Mouse (Mus musculus) A20 (cell line): ENCODE results near the gene S100b.
A peak's percentile ranks its signal among the peaks of the same experiment; 100 is the strongest.

Source experiments
- DNase-seq: peaks from one replicate; pipeline ENCODE4 v3.0.0-alpha.2; 2011; ENCODE audit warnings: low read depth, low spot score

S100b gene

DNA sequence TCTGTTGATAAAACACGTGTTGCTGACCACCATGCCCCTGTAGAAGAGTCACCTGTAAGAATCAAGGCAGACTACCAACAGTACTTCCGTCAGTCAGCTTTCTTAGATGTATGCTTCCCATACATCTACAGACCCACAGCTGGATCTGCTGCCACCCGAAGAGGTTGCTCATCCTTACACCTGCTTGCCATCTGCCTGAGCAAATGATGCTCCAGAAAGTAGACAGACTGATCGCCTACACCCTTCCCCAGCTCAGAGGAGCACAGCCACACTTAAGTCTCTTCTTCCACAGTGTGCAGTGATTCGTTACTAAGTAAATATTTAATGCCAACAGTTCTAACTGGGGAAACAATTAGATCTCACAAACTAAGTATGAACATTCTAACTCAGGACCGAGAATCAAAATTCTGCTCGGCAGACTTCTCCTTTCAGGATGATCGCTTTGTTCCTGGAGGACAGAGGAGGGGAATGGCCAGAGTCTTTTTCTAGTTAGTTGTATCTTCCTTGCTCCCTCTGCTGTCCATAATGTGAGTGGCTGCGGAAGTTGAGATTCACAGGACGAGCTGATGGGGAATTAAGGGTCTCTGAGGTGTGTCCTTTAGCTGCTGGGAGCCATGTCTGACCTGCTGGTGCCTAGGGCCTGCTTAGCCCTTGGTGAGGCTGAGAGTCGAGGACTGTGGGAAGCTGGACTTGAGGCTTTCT is 6.9 kb downstream of the S100b start:
- peak; percentile 8 for DNase-seq

- DNase-seq, result no peak
Measured at GRCm38 (mm10) chr10:76261447-76261846, 7.8 kb downstream of the S100b start.

DNA sequence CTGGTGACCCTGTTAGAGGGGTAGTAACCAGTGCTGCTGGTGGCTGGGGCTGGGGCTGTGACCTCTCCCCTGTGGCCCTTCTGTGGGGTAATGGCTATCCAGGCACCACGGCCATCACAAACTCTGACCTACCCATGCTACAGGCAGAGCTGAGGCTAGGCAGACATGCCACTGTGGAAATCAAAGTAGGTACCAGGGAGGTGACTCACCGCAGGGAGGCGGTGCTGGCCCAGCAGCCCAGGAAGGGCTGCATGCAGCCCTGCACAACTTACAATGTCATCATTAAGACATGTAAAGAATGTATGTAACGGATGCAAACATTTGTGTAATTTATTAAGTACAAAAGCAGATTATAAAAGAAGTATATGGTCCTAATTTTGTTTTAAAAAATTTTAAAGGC is 8.8 kb downstream of the S100b start:
- no peak for DNase-seq

GRCm38 (mm10) chr10:76271238-76271637 is 17.6 kb downstream of the S100b start:
- peak; percentile 39 for DNase-seq

- no peak for DNase-seq
Measured at GRCm38 (mm10) chr10:76275256-76275655, 21.6 kb downstream of the S100b start.

DNA sequence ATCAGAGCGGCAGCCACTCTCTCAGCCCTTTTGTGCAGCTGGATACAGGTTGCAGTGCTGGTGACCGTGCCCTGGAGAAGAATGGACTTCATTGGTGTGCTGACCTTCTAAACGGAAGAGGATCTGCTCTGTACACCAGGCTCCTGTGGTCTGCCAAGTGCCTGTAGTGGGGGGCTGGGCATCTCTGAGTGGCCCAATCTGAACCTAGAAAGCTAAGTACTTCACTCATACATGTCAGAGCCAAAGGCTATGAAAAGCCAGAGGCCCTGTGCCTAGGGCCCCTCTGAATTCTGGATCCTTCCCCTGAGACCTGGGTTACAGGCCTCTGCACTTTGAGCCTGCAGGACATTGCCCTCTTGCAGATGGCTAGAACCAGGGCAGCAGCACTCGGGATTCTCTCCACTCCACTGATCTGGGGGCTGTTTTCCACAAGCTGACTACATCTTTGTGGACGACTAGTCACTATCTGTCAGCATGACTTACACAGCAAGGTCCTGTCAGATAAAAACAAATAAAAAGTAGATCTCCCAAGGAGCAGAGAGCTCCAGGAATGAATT is 25.0 kb downstream of the S100b start:
- no peak for DNase-seq

DNA sequence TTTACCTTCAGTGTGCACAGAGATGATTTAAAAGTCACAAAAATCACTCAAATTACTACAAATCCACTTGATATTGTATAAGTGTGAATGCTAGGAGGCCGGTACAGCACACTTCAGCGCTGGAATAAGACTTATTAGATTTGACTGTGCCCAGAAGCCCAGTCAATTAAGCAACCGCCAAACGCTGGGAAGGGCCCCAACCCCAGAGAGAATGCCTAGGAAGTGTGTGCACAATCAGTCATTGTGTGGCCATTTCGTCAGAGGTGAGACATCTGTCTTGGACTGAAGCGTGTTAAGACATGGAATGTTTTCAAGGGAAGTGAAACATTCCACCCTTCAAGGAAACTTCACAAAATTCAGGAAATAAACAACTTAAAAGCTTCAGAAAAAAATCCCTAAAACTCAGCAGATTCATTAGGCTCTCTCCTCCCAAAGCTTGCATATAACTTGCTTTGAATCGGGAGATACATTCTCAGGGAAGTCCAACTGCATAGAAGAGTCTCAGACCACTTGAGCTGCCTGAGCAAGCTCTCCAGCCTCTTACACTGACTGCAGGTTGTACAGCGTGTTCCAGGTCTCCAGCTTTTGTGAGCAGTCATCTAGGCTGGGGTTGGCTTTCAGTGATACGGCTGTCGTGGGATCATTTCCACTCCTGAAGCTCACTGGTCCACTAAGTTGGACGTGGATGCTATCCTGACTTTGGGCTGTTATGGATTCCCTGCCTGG is 34.8 kb downstream of the S100b start:
- DNase-seq, result no peak

DNA sequence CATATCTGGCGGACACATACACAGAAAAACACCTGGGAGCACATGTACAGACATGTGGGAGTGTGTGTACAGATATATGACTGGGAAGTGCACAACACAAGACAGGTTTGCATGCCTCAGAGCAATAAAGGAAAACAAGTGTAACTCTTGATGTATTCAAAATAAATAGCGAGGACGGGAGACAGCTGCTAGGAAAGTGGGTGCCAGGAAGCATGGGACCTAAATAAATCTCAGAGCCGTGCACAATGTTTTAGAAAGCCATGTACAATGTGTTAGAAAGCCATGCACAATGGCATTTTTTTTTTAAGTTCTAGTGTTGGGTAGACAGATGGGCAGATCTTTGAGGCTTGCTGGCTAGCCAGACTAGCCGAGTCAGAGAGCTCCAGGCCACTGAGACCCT is 35.4 kb downstream of the S100b start:
- DNase-seq, result no peak

- DNase-seq, result no peak
Measured at GRCm38 (mm10) chr10:76289936-76290671, 36.5 kb downstream of the S100b start.

- DNase-seq, result no peak
Measured at GRCm38 (mm10) chr10:76293222-76293621, 39.6 kb downstream of the S100b start.

DNA sequence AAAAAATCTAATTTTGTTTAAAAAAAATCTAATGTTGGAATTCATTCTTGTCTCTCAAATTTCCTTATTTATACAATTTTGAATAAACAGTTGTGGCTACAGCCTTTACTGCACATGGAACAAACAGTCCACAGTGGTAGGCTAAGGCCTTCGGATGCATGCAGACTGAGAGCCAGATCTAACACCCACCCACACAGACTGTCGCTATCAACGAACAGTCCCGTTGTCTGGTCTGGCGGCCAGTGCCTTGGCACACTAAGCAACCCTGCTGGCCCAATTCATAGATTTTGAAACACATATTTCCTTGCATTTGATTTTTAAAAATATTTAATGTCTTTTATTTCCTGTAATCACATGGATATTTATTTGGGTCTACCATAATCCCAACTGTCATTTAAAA is 46.5 kb downstream of the S100b start:
- no peak for DNase-seq

DNA sequence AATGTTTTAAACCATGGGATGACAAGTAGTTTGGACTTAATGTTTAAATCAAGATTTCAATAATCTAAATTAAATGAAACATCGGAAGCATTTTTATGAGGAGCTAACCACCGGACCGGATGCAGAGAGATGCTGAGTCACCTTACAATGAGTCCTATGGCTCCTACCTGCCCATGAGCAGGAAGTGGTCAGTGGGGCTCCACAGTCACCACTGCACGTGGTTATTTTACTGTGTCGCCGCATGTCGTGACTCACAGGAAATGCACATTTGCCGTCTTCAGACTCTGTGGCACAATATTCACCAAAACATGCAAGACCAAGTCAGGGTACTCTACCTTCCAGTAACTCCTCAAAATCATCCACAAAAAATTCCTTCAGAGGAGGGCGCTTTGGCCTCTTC is 53.1 kb downstream of the S100b start:
- no peak for DNase-seq
